Mouse (Mus musculus) limb, embryonic 10.5 days (tissue): ENCODE results near the gene Pde10a. TPM values are rescaled to one million over a fixed set of nuclear protein-coding genes. Genes with fewer than 3 reads are reported as not detected.

Experiments used
- DNase-seq: peaks from one replicate; pipeline ENCODE4 v3.0.0-alpha.2; 2017; ENCODE audit warnings: low spot score
- H3K27ac ChIP-seq: fragments of 300-500 bp; sonication (generic); 2 replicates; pipeline ENCODE4 v1.5.1; 2016; ENCODE audit warnings: mild to moderate bottlenecking
- H3K27me3 ChIP-seq: fragments of 300-500 bp; sonication (generic); 2 replicates; pipeline ENCODE4 v1.6.1; 2016; ENCODE audit warnings: low read depth, mild to moderate bottlenecking; ENCODE audit not compliant: poor library complexity, severe bottlenecking
- H3K36me3 ChIP-seq: fragments of 300-500 bp; sonication (generic); 2 replicates; pipeline ENCODE4 v1.6.1; 2016; ENCODE audit warnings: mild to moderate bottlenecking, moderate library complexity
- H3K4me1 ChIP-seq: fragments of 300-500 bp; sonication (generic); 2 replicates; pipeline ENCODE4 v1.6.1; 2016
- H3K4me3 ChIP-seq: fragments of 300-500 bp; sonication (generic); 2 replicates; pipeline ENCODE4 v1.5.1; 2016; ENCODE audit warnings: mild to moderate bottlenecking, moderate library complexity
- H3K9me3 ChIP-seq: fragments of 300-500 bp; sonication (generic); replicated peaks from 2 replicates; pipeline ENCODE4 v1.6.1; 2016; ENCODE audit warnings: mild to moderate bottlenecking
- WGBS: fragments of 180-500 bp; shearing (Covaris S2); methylation state at CpG from one replicate; pipeline ENCODE4 v1.1.7; 2016; 5-methylcytosine and 5-hydroxymethylcytosine counted together
- polyA plus RNA-seq: library from polyadenylated mRNA; unstranded; fragments of >200 nt; fragmentation: Nextera tagmentation; extraction: Ambion mirVana; gene quantifications from 2 replicates; pipeline ENCODE4 v1.2.1, GENCODE M21; 2016

Gene Pde10a
- polyA plus RNA-seq, 1 experiment from 2014 or later, result 1.6 TPM

DNA sequence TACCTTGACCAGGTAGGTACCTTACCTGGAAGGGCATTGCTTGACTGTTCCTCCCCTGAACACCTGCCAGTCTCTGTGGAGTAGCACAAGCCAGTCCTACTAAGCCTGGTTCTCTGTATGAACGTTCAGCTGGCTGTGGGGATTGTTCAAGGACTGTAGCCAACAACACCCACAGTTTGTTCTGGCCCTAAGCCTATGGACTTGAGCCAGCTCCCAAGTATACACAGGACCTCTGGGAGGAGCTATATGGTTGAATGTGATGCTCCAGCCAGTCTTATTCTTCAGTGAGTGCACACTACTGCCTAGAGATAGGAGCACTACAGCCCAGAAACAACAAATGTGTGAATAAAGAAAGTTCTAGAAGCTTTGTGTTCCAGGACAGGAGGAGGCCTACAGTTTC lies 238.1 kb downstream of the Pde10a start:
- Histone ChIP-seq H3K4me3 (no peak overlapping the region), H3K9me3 (no peaks in the 10 kb centered on the region), H3K27ac (no peak overlapping the region), H3K4me1 (no peaks in the 10 kb centered on the region), H3K36me3 (no peaks in the 10 kb centered on the region), H3K27me3 (no peaks in the 10 kb centered on the region)
- WGBS, result 62% methylated on average over 1 of the region's 1 CpGs
- no peak for DNase-seq

DNA sequence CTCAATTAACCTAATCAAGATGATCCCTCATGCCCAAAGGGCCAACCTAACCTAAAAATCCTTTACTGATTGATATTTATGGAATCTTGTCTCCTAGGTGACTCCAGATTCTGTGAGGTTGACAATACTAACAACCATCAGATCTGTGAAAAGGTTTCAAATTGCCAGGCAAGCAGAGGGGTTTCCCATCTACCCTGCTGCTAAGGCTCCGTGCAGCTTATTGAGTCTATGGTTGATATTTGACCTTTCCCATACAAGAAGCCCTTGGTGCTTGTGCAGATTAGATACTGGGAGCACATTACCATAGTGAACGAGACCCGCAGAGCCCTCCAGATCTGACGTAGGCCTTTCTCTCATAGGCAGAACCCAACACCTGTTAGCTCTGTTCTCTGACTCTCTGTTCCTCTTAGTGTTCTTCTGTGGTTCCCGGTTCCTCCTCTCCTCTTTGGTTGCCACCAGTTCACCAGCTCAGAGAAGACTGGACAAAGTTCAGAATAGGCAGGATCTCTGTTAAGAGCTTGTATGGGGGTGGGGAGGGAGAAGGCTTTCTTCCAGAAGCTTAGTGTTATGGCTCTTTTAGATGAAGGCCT lies 240.9 kb downstream of the Pde10a start:
- H3K27me3 ChIP-seq, result no peaks in the 10 kb centered on the region

DNA sequence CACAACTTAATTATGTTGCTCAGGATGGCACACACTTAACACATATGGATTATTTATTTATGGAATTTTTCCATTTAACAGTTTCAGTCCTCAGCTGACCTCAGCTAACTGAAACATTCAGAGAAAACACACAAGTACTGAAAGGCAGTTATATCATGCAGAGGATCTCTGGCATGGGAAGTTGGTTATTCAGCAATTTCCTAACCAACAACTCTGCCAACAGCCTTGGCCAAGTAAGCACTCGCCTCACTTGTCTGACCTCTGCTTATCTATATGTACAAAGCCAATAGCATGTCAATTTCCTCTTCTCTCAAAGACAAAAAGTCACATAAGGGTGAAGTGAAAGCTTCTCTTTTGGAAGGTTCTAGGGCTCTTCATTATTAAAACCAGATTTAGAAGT lies 244.0 kb downstream of the Pde10a start:
- 86% methylated on average over 1 of the region's 1 CpGs for WGBS
- DNase-seq, result no peak
- Histone ChIP-seq H3K4me1 (no peaks in the 10 kb centered on the region), H3K9me3 (no peaks in the 10 kb centered on the region), H3K27me3 (no peaks in the 10 kb centered on the region), H3K4me3 (no peak overlapping the region), H3K36me3 (no peaks in the 10 kb centered on the region), H3K27ac (no peak overlapping the region)

More for the DNA sequence above, 240.9 kb downstream of the Pde10a start:
- Histone ChIP-seq H3K9me3 (no peaks in the 10 kb centered on the region), H3K36me3 (no peaks in the 10 kb centered on the region), H3K27ac (no peak overlapping the region), H3K4me3 (no peak overlapping the region), H3K4me1 (no peaks in the 10 kb centered on the region)
- WGBS, result 91% methylated on average over 5 of the region's 5 CpGs
- no peak for DNase-seq

DNA sequence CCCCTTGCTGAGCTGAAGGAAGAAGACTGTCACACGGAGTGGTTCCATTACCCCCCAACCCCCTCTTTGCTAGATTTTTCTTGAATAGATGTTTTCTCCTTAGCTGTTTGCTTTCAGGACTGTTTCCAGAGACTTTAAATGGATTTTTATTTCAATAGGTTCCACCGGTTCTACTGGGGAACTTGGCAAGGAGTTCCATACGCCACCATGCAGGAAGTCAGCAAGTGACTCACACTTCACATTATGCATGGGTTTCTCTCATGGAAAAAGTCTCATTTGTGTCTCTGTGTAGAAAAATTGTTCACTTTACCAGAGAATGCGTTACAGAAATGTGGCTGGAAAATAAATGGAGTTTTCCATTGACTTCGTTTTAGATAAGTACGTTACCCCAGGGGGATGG lies 248.2 kb downstream of the Pde10a start:
- Histone ChIP-seq H3K27ac (no peak overlapping the region), H3K4me1 (no peaks in the 10 kb centered on the region), H3K27me3 (no peaks in the 10 kb centered on the region), H3K9me3 (no peaks in the 10 kb centered on the region), H3K4me3 (no peak overlapping the region), H3K36me3 (no peaks in the 10 kb centered on the region)
- WGBS, result 90% methylated on average over 6 of the region's 6 CpGs
- DNase-seq, result no peak

DNA sequence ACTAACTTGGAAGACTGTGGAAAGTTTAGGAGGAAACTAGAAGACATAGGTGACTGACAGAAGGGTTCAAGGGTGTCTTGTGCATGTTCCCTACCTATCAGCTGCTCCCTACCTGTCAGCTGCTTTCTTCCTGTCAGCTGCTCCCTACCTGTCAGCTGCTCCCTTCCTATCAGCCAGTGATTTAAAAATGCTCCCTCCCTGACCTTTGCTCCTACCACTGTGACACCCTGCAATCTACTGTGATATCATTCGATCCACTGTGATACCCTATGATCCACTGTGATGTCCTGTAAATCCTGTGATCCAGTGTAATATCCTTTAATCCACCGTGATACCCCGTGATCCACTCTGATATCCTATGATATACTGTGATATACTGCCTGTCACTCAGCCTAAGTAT lies 249.1 kb downstream of the Pde10a start:
- WGBS, result 91% methylated on average over 3 of the region's 3 CpGs
- Histone ChIP-seq H3K4me1 (no peaks in the 10 kb centered on the region), H3K9me3 (no peaks in the 10 kb centered on the region), H3K4me3 (no peak overlapping the region), H3K36me3 (no peaks in the 10 kb centered on the region), H3K27ac (no peak overlapping the region), H3K27me3 (no peaks in the 10 kb centered on the region)
- DNase-seq, result no peak

DNA sequence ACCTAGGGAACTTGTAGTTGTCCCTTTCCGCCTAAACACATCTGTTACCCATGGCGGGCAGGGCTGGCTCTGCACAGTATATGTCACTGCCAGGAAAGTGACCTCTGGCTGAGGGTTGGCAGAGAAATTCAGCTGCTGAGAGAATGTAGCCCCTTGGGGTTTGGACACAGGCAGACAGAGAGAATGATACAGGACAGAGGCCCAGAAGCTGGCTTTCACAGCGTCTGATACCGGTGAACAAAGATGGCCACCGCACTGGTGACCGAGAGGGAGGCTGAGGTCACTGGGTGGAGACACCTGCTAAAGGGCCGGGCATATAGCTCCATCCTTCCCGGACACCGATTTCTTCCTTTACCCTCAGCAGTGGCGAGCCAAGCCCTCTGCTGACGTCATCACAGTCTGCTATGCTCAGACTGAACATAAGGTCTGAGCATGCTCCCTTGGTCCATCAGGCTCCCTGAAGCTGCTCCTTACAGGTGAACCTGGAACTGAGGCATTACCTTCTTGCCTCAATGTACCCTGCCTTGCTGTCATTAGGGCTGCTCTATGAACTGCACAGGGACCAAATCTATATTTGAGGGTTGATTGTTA lies 250.5 kb downstream of the Pde10a start:
- Histone ChIP-seq H3K27me3 (no peaks in the 10 kb centered on the region), H3K4me1 (no peaks in the 10 kb centered on the region), H3K27ac (no peak overlapping the region), H3K4me3 (no peak overlapping the region), H3K36me3 (no peaks in the 10 kb centered on the region), H3K9me3 (no peaks in the 10 kb centered on the region)
- WGBS, result 83% methylated on average over 11 of the region's 11 CpGs
- DNase-seq, result no peak

DNA sequence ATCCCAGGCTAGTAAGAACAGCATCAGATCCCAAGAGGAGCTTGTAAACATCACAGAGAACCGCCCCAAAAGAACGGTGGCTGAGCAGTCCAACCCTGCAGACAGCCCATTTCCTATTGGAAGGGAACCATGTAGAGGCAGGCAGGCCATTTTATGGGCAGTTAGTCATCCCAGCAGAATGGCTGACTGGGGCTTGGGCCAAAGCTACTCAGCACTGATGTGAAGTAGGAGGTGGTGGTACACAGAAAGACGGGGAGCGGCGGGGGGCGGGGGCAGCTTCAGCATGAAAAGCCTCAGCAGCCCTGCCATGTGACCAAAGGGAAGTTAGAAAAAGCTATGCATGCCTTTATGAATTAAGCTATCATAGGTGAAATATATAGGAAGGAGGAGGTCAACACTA lies 252.5 kb downstream of the Pde10a start:
- Histone ChIP-seq H3K36me3 (no peaks in the 10 kb centered on the region), H3K27me3 (no peaks in the 10 kb centered on the region), H3K9me3 (no peaks in the 10 kb centered on the region), H3K4me1 (no peaks in the 10 kb centered on the region), H3K4me3 (no peak overlapping the region), H3K27ac (no peak overlapping the region)
- no peak for DNase-seq
- WGBS, result 91% methylated on average over 6 of the region's 6 CpGs

DNA sequence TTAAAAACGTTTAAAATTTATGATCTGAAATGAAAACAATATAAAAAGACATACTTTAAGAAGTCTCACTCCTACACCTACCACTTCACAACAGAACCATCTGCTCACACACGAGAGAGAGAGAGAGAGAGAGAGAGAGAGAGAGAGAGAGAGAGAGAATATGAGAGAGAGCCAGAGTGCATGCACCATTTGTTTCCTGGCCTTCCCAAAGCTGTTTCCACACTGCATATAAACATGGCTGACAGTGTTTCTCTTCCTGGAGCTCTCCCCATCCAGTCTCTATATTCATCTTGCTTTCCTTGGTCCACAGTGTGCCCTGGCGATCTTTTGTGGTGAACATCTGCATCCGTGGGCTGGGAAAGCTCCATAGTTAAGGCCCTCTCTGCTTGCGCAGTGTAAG lies 253.7 kb downstream of the Pde10a start:
- Histone ChIP-seq H3K36me3 (no peaks in the 10 kb centered on the region), H3K27ac (no peak overlapping the region), H3K27me3 (no peaks in the 10 kb centered on the region), H3K4me3 (no peak overlapping the region), H3K4me1 (no peaks in the 10 kb centered on the region), H3K9me3 (no peaks in the 10 kb centered on the region)
- WGBS, result 68% methylated on average over 5 of the region's 5 CpGs
- no peak for DNase-seq

DNA sequence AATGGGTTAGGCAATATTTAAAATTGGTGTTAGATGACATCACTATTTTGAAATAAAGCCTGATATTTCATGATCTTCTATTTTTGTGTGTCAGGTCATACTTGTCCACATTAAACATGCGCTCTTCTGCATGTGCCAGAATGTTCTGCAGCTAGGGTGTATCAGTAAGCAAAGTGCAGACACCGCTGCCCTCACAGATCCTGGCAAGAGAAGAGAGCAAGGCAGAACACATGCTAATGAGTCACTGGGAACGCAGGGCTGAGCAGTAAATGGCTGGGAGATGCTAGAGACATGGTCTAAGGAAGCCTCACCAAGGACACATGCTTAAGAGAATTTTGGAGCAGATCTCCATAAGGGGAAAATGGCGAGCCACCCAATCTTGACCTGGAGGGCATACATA lies 255.3 kb downstream of the Pde10a start:
- 84% methylated on average over 4 of the region's 4 CpGs for WGBS
- DNase-seq, result no peak

DNA sequence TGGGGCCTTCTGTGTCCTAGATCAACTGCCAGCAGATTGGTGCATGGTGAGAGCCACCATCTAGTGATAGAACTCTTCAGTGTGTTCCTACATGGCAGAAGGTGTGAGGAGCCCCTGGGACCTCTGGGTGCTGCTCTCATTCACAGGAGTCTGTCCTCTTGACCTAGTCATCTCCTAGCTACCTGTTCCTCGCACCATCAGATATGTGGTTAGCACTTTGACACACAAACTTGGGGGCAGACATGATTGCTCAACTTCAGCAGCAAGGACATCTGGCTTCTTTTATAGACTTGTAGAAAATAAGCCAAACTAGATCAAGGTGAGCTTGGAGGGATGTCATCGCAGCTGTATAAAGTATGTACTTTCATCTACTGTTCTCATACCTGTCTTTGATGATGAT lies 255.9 kb downstream of the Pde10a start:
- DNase-seq, result no peak
- Histone ChIP-seq H3K27ac (no peak overlapping the region), H3K4me1 (no peaks in the 10 kb centered on the region), H3K36me3 (no peaks in the 10 kb centered on the region), H3K27me3 (no peaks in the 10 kb centered on the region), H3K9me3 (no peaks in the 10 kb centered on the region), H3K4me3 (no peak overlapping the region)
- WGBS, result 90% methylated on average over 2 of the region's 2 CpGs

More for the DNA sequence above, 255.3 kb downstream of the Pde10a start:
- H3K9me3 ChIP-seq, result no peaks in the 10 kb centered on the region
- no peak overlapping the region for H3K27ac ChIP-seq
- no peaks in the 10 kb centered on the region for H3K27me3 ChIP-seq
- H3K4me3 ChIP-seq, result no peak overlapping the region
- no peaks in the 10 kb centered on the region for H3K4me1 ChIP-seq
- no peaks in the 10 kb centered on the region for H3K36me3 ChIP-seq

DNA sequence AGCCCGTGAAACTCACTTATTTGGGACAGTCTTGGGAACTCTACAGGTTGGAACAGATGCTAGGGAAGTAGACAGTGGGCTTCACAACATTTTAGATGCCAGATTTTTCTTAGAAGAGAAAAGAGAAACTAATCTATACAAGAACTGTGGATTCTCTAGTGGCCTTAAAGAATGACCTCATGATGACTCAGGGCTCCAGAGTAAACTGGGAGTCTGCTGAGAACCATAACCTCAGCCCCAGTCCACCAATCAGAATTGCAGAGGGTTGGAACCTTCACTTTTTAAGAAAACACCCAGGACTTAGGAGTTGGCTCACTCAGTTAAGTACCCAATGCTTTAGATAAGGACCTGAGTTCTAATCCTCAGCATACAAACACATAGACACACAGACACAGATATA lies 256.4 kb downstream of the Pde10a start:
- H3K9me3 ChIP-seq, result no peaks in the 10 kb centered on the region
- no peaks in the 10 kb centered on the region for H3K4me1 ChIP-seq
- no peaks in the 10 kb centered on the region for H3K27me3 ChIP-seq
- H3K36me3 ChIP-seq, result no peaks in the 10 kb centered on the region
- DNase-seq, result no peak
- H3K27ac ChIP-seq, result no peak overlapping the region
- no peak overlapping the region for H3K4me3 ChIP-seq
- WGBS, result 77% methylated on average over 1 of the region's 1 CpGs

DNA sequence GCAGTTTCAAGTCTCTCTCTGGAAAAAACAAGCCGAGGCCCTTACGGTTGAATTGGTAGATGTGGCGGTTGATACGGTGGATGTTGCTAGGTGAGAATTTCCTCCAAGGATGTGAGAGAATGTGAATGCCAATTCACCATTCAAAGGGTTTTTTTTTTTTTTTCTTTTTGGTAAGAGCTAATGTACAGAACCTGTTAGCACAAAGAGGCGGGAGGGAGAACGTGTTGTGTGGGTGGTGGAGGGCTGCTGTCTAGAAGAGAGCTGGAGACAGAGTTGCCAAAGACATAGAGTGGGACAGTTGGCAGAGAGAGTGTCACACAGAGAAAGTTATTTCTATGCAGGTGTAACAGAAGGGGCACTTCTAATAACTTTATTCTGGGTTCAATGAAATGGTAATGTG lies 260.7 kb downstream of the Pde10a start:
- H3K36me3 ChIP-seq, result no peaks in the 10 kb centered on the region
- H3K4me3 ChIP-seq, result no peak overlapping the region
- 88% methylated on average over 6 of the region's 6 CpGs for WGBS
- no peaks in the 10 kb centered on the region for H3K4me1 ChIP-seq
- no peak overlapping the region for H3K27ac ChIP-seq
- DNase-seq, result no peak
- H3K27me3 ChIP-seq, result no peaks in the 10 kb centered on the region
- H3K9me3 ChIP-seq, result no peaks in the 10 kb centered on the region

DNA sequence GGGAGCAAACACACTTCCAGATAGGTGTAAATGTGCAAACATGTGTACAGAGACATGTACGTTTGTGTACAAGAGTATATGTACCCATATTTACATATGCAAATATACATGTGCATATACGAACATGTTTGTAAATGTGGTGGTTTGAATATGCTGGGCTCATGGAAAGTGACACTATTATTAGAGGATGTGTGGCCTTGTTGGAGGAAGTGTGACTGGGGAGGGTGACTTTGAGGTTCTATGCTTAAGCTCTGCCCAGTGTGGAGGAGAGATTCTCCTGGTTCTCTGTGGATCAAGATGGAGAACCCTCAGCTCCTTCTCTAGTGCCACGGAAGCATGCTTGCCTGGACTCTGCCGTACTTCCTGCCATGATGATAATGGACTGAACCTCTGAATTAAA lies 261.3 kb downstream of the Pde10a start:
- DNase-seq, result no peak
- Histone ChIP-seq H3K4me1 (no peaks in the 10 kb centered on the region), H3K27ac (no peak overlapping the region), H3K9me3 (no peaks in the 10 kb centered on the region), H3K27me3 (no peaks in the 10 kb centered on the region), H3K36me3 (no peaks in the 10 kb centered on the region), H3K4me3 (no peak overlapping the region)
- WGBS, result 84% methylated on average over 4 of the region's 4 CpGs

DNA sequence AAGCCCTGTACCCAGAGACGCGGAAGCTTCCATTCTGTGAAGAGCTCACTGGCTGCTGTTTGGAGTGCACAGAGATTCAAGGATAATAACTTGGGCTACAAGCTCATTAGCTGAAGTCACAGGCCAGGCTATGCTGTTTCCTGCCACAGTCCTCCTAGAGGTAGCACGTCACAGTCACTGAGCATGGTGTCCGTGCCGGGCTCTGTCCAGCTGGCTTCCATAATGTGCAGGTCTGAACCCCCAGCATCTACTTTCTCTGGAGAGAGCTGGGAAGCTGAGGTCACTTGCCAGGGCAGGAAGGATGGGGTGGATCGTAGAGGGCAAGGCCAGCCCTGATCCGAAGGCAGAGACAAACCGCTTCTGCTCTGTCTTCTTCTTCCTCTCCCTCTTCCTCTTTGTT lies 262.6 kb downstream of the Pde10a start:
- no peaks in the 10 kb centered on the region for H3K4me1 ChIP-seq
- 61% methylated on average over 8 of the region's 8 CpGs for WGBS
- H3K27me3 ChIP-seq, result no peaks in the 10 kb centered on the region
- H3K36me3 ChIP-seq, result no peaks in the 10 kb centered on the region
- H3K9me3 ChIP-seq, result no peaks in the 10 kb centered on the region
- H3K4me3 ChIP-seq, result no peak overlapping the region
- no peak for DNase-seq
- H3K27ac ChIP-seq, result no peak overlapping the region
